Mouse (Mus musculus) thymus, adult 2 months (tissue): ENCODE measurements at regions not wholly inside any gene's neighbourhood (a gene's known extent, or its start where the extent isn't known, plus 50 kb on each side); places are given as distances from the start of the nearest gene placed in this dataset.

Experiments used
- CTCF ChIP-seq: fragments of 200-500 bp; IDR thresholded peaks from 2 replicates; pipeline ENCODE4 v1.5.1; 2012; ENCODE audit warnings: mild to moderate bottlenecking, control low read depth, low read length, moderate library complexity, borderline replicate concordance; ENCODE audit not compliant: control insufficient read depth, poor library complexity, insufficient read depth; ENCODE audit errors: extremely low read depth
- POLR2A ChIP-seq: fragments of 200-500 bp; IDR thresholded peaks from 2 replicates; pipeline ENCODE4 v1.6.1; 2012; ENCODE audit warnings: mild to moderate bottlenecking, low read length, control low read depth, moderate library complexity; ENCODE audit not compliant: control insufficient read depth, poor library complexity, insufficient read depth; ENCODE audit errors: extremely low read depth

GRCm38 (mm10) chr3:21678265-21678664 is 398.2 kb upstream of the Tbl1xr1 start:
- TF ChIP-seq POLR2A (no peak), CTCF (no peak)
